Mouse (Mus musculus): ENCODE data around the gene Coq5.

Coq5 gene

GRCm38 (mm10) chr5:115266787-115267468, 12.5 kb upstream of the Coq5 start:
- DNase-seq (ENCODE audit: low read depth, low spot score), result no peak

- DNase-seq (ENCODE audit: low read depth, low spot score), result no peak
These were observed 11.9 kb upstream of the Coq5 start for GRCm38 (mm10) chr5:115267469-115268045.

GRCm38 (mm10) chr5:115268266-115268665, 11.2 kb upstream of the Coq5 start:
- peak; percentile 51 for DNase-seq (ENCODE audit: low read depth, low spot score)

DNA sequence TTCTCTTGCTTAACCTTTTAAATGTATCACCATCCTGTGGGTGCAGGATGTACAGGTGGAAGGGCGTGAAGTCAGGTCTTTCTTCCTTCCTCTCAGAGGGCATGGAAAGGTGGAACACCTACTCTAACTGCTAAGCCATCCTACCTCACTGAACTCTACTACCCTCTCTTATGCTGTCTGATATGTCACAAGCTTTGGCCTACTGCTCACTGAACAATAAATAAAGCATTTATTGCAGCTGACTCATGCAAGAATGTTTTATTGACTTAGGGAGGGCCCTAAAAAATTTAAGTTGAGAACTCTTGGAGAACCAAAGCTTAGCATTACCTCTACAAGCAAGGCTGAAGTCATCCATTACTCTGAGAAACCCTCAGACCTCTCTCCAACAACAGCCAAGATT, 9.5 kb upstream of the Coq5 start:
- DNase-seq (ENCODE audit: low read depth, low spot score), result no peak

DNA sequence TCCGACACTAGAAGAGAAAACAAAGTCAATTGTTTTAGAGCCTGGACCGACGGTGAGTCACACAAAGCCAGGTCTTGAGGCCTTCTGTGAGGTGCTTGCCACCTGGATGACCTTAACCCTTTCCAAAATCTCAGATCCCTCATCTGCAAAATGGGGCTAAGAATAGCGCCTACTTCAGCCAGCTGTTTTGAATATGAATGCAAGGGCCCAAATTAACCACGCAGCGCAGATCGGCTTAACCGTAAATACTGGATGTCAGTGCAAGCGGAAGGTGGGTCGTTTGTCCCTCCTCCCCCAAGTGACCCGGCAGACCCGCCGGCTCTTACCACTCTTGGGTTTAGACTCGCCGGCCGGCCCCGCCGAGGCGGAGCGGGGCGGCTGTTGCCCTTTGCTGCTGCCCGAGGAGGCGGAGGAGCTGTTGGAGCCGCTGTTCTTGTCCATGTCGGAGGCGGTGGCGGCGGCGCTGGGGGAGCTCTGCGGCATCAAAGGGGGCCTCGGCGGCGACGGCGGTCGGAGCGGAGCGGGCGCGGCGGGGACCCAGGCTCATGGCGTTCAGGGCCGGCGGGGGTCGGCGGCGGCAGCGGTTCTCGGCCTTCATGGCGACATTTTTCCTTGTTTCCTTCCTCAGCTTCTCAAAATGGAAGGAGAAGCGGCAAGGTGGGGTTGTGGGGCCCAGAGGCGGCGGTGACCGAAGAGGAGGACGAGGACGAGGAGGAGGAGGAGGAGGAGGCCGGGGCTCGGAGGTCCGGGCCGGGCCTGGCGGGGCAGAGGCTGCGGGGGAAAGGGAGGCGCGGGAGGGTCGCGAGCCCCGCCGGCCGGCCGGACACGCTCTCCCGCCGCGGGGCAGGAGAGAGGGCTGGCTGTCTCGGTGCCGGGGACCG, 7.3 kb upstream of the Coq5 start:
- DNase-seq (ENCODE audit: low read depth, low spot score), result no peak

GRCm38 (mm10) chr5:115272812-115273548, 6.5 kb upstream of the Coq5 start, which contains the start of gene Rnf10:
Rnf10 (minus strand) TSS chr5:115272898.
- peak; percentile 97 for DNase-seq (ENCODE audit: low read depth, low spot score)

- DNase-seq (ENCODE audit: low read depth, low spot score), result no peak
These were observed 5.8 kb upstream of the Coq5 start for GRCm38 (mm10) chr5:115273549-115274135.

DNA sequence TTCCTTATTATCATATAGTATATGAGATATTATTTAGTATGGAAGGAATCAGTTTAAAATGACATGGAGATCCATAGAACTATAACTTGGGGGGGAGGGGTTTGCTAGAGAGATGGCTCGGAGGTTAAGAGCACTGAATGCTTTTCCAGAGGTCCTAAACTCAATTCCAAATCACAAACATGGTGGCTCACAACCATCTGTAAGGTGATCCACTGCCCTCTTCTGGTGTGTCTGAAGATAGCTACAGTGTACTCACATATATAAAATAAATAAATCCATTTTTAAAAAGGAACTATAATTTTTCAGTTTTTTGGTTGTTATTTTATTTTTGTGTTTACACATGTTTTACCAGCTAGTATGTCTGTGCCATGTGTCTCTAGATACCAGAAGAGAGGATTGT, 5.1 kb upstream of the Coq5 start:
- DNase-seq (ENCODE audit: low read depth, low spot score), result no peak

- no peak for DNase-seq (ENCODE audit: low read depth, low spot score)
These were observed 4.7 kb upstream of the Coq5 start for GRCm38 (mm10) chr5:115274771-115275170.

GRCm38 (mm10) chr5:115275998-115276397, 3.5 kb upstream of the Coq5 start:
- DNase-seq (ENCODE audit: low read depth, low spot score), result no peak

GRCm38 (mm10) chr5:115278053-115278452, 1.4 kb upstream of the Coq5 start:
- no peak for DNase-seq (ENCODE audit: low read depth, low spot score)

DNA sequence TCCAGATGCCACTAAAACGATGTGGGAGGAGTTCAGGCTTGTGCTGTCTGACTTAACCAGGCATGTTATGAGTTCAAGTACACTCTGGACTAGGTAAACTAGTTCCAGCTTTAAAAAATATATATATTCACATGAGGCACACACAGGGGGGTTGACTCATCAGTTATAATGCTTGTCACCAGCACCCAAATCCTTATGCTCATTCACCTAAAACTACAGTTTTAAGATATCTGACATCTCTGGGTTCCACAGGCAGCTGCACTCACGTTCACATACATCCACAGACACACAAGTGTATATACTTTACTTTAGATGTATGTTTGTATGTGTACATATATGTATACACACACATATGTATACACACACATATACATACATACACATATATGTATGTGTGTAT, 681 bp upstream of the Coq5 start:
- DNase-seq (ENCODE audit: low read depth, low spot score), result no peak

DNA sequence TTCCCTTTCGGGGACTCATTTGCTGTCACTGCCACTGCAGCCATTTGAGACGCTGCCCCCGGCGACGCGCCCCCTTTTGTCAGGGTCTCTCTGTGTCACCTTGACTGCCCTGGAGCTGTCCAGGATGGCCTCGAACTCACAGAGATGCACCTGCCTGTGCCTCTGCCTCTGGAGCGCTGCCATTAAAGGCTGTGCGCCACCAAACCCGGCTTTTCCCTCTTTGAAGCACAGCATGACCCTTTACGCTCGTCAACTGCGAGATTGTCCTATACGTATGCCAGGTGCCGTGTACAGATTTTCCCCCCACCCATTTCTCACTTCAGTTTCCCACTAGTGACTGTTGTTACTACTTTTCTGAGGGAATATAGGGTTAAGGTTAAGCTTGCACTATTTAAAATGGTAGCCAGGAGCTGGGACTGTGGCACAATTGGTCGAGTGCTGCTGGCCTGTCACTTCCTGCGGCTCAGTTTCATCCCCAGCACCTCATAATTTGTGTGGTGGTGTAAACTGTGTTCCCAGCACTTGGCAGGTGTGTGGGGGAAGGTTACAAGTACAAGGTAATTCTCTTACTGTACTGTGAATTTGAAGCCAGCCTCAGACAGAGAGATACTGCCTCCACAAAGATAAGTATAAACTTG, 703 bp downstream of the Coq5 start:
- DNase-seq (ENCODE audit: low read depth, low spot score), result no peak

DNA sequence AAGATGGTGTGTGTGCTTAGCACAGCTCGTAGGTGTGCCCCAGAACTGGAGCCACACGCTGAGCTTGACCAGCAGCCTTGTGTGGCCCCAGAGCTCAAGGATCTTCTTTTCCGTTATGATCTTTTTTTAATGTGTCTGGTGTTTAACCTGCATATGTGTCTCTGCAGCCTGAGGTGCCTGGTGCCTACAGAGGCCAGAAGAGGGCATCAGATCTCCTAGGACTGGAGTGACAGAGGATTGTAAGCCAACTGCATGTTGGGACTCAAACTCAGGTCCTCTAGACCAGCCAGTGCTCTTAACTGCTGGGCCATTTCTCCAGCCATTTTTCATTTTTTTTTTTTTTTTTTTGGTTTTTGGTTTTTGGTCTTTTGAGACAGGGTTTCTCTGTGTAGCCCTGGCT, 5.3 kb downstream of the Coq5 start:
- no peak for DNase-seq (ENCODE audit: low read depth, low spot score)

DNA sequence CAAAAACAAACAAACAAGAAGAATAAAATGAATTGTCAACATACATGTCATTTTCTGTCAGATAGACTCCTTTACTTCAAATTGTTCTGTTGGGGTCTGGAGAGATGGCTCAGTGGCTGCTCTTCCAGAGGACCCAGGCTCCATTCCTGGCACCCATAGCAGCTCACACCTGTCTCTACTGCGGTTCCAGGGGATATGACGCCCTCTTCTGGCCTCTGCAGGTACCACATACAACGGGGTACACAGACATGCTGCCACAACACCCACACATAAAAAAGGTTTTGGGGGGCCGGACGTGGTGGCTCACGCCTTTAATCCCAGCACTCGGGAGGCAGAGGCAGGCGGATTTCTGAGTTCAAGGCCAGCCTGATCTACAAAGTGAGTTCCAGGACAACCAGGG, 14.7 kb downstream of the Coq5 start:
- DNase-seq (ENCODE audit: low read depth, low spot score), result no peak

- no peak for DNase-seq (ENCODE audit: low read depth, low spot score)
These were observed 16.9 kb downstream of the Coq5 start for GRCm38 (mm10) chr5:115296347-115296746.

- DNase-seq (ENCODE audit: low read depth, low spot score), result peak; percentile 65
These were observed 20.7 kb downstream of the Coq5 start for GRCm38 (mm10) chr5:115300035-115300744.

GRCm38 (mm10) chr5:115300792-115301614, 21.5 kb downstream of the Coq5 start, which contains the start of gene Dynll1:
Dynll1 (minus strand) TSS chr5:115300999.
- peak; percentile 96 for DNase-seq (ENCODE audit: low read depth, low spot score)

GRCm38 (mm10) chr5:115301615-115302014, 22.1 kb downstream of the Coq5 start:
- DNase-seq (ENCODE audit: low read depth, low spot score), result no peak
